Mouse (Mus musculus) heart, adult 18-20 months (tissue): Measurements from ENCODE around the gene Oip5. TPM values are rescaled to one million over a fixed set of nuclear protein-coding genes. Genes with fewer than 3 reads are reported as not detected.
"Not testable (repeated sequence)": the region's sequence is repeated elsewhere in the genome, so short reads cannot be mapped to it uniquely, and the experiment has no call there.

ENCODE experiments used
- DNase-seq, 2 experiments: peaks; one replicate each; pipeline ENCODE4 v3.0.0; 2021 to 2022; ENCODE audit warnings: mixed read lengths in 1 of 2
- long read RNA-seq, 2 experiments: library from polyadenylated mRNA; stranded (forward); transcript quantifications; one replicate each; pipeline ENCODE4 v2.0.0; 2021
- total RNA-seq, 2 experiments: library from RNA; stranded (reverse); gene quantifications; 2 replicates each; pipeline ENCODE4 v1.2.3; 2021

The Oip5 gene
- total RNA-seq, result under 1 TPM; 0.25 to 0.26 TPM
- long read RNA-seq, experiment 1, result 0 reads
- long read RNA-seq, experiment 2, result 0 reads

DNA sequence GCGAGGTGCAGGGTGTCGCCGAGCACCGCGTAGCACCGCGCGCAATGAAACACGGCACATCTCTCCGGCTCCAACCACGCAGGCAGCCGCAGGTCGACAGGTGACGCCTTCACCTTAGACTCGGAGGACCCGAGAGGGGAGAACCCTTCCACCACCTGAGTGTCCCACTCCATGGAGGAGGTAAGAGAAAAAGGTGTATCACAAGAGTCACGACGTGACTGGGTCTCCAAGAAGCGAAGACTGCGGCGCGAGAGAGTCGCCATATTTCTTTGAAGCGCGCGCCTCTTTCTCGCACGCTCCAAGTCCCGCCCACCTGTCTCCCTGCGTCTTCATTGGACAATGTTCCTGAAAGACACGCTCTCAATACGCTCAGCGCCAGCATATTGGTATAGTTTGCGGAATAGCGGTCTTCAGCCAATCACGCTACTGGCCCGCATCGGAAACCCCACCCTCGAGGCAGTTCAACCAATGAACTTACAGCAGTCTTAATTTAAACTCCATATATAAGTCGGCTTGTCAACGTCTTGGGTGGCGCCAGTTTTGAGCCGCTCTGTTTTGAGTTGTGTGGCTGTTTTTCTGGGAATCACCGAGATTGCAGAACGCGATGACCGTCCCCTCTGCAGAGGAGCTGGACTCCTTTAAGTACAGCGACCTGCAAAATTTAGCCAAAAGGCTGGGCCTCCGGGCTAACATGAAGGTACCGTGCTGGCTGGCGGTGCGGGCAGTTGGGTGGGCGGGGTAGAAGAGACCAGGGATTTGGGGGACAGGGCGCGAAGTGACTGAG, at the start of gene Oip5, which contains the start of gene Nusap1:
TSS of gene Oip5 (minus strand) at position 271 of the 784 bp plus-strand sequence.
TSS of gene Nusap1 (plus strand) at position 100 of the 784 bp plus-strand sequence.
- peak; percentile 95 to 97 for DNase-seq

DNA sequence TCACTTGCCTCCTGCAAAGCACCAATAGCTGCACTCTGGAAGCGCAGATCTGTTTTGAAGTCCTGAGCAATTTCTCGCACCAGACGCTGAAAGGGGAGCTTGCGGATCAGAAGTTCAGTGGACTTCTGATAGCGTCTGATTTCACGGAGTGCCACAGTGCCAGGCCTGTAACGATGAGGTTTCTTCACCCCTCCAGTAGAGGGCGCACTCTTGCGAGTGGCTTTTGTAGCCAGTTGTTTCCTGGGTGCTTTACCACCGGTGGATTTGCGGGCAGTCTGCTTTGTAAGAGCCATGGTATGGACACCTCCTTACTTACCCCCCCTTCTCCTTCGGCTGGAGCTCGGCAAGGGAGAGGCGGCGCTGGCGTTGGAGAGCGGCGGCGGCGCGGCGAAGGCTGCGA, 47.5 kb upstream of the Oip5 start:
- DNase-seq, result not testable (repeated sequence)

DNA sequence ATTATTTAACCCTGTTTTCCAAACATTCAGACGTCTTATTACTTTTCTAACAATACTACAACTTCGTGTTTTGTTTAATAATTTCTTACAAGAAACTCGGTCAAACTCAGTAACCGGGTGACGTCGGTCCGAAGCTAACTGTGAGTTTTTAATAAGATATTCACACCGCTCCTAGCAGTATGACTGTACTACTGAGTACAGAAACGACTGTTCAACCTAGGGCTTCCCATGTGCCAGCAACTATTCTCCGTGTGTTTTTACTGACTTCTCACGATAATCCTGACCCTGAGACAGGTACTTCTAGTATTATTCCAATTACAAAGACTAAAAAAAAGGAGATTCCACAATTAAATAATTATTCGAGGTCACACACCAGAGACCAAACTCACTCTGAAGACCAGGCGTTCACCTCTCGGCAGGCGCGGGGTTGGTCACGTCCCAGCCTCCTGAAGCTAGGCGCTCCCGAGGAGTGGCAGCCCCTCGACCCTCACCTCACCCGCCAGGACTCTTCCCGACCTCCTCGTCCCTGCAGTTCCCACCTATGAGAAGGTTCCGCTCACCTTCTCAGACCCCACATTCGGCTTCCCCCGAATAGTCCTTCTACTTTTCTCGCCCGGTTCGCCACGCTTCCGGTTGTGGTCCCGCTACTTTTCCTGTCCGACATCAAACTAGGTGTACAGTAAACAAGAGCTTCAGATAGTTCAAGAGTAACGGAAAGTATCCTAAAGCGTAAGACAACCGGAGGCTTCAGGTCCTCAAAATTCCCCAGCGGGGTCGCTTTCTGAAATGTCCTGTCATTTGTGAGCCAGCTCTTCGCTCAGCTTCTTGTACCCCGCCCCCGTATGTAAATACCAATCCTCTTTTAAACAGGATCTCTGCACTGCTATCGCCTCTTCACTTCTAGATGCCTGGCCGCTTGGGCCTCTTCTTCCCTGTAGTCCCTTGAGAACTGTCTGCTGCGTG, 44.2 kb upstream of the Oip5 start, which contains the start of gene Ndufaf1:
TSS of gene Ndufaf1 (minus strand) at position 608 of the 963 bp plus-strand sequence.
- peak; percentile 85 to 95 for DNase-seq

DNA sequence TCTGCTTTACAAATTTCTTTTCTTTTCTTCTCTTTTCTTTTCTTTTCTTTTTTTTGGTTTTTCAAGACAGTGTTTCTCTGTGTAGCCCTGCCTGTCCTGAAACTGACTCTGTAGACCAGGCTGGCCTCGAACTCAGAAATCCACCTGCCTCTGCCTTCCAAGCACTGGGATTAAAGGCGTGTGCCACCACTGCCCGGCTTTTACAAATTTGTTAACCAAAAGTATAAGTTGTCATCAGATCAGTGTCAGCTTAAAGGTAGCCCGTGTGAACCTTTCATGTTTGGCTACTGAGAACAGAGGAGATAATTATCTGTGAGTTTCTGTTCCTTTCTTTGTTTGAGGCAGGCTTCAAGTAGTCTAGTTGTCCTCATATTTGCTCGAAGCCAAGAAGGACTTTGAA, 26.0 kb upstream of the Oip5 start:
- DNase-seq, result no peak

DNA sequence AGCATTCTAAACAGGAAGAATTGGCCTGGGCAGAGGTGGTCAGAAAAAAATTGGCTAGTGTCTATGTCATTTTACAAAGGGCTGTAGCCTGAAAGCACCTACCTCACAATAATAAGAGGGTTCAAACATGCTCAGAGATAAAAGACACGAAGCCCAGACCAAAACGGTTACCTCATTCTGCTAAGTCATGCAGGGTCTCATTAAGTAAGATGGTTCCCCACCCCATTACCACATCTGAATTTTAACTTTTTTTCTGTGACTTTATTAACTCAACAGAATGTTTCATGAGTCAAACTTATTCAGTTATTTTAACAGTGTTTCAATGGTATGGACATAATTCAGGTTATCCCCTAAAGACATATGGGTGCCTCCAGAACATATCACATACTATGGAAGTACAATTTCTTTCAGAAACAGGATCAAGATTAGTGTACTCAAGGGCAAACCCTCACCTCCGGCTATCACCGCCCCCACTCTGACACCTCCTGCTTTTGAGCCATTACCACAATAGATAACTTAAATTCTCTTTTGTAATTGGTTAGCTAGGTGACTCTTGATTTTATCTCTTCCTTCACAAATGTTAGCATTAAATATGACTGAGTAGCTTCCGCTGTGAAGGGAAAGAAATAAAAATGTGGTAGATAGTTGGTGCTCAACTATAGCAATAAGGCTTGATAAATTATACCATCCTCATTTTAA, 23.1 kb upstream of the Oip5 start:
- no peak for DNase-seq

DNA sequence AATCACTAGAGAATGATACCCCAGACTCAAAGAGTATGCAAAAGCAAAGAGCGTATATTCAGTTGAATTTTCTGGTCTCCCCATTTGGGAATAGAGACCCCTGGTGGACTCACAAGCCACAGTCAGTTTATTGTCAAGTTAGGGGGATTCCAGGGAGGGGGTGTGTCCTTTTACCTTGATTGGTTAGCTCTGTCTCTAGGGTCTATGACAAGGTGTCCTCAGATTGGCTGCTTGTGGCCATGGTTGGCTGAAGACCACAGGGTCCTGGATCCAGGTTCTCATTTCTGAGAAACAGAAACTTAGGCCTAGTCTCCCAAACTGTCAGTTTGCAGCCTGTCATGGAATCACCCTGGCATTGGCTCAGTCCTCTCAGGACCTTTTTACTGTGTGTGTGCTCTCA, 18.5 kb upstream of the Oip5 start:
- DNase-seq, result no peak

DNA sequence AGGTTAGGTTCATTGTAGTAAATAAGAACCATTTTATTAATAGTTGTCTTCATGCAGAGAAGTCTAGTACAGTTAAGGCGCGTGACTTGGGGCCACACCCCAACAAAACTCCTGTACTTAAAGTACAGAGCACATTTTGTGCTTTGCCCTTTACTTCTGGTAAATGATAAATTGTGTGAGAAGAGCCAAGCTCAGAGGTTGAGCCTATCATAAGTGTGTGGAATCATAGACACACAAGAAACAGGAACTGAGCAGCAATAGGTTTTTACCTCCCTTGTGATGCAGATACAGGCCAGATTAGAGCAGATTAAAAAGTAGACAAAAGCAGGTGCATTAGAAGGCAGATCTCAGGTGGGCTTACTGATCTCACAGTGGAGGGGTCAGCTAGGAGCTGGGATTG, 3.0 kb upstream of the Oip5 start:
- no peak for DNase-seq

DNA sequence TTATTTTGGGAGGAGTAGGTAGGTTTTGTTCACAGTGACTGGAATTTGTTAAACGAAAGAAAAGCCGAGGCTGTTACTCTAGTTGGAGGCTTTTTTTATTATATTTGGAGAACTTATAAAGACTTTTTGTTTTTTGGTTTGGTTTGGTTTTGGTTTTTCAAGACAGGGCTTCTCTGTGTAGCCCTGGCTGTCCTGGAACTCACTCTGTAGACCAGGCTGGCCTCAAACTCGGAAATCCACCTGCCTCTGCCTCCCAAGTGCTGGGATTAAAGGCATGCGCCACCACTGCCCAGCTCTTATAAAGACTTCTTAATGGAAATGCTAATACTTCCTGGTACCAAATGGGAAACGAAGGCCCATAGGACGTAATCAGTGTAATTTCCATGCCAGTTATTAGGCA, 733 bp upstream of the Oip5 start:
- DNase-seq, result not testable (repeated sequence)

DNA sequence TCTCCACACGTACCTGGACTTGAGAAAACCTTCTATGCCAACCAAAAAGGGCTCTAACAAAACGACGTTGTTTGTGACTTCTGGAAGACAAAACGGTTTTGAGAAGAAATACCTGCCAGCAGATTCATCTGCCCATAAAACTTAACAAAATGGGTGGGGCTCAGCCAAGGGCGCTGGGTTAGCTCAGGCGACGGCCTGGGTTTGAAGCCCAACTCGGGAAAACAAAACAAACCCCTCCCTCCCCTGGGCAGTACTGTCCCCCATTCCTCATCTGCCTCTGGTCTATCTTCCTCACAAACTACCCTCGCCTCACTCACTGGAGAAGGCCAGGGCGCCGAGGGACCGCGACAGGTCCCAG, 449 bp downstream of the Oip5 start:
- no peak for DNase-seq

DNA sequence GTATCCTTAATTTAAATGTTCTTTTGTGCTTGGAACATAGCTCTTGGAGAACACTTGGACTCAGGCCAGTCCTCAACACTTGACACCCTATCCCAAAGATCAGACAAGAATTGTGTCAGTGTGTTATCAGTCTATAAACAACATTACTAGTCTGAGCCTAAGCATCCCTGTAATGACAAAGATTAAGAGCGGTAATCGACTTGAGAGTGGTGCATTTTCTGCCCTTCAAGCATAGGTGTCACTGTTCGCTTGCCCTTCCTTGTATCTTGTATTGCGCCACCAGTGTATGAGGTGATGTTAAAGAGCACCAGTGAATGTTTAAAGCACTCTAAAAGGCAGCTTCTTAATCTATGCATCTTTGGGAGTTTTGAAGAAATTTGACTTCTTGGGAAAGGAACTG, 11.2 kb downstream of the Oip5 start:
- no peak for DNase-seq

DNA sequence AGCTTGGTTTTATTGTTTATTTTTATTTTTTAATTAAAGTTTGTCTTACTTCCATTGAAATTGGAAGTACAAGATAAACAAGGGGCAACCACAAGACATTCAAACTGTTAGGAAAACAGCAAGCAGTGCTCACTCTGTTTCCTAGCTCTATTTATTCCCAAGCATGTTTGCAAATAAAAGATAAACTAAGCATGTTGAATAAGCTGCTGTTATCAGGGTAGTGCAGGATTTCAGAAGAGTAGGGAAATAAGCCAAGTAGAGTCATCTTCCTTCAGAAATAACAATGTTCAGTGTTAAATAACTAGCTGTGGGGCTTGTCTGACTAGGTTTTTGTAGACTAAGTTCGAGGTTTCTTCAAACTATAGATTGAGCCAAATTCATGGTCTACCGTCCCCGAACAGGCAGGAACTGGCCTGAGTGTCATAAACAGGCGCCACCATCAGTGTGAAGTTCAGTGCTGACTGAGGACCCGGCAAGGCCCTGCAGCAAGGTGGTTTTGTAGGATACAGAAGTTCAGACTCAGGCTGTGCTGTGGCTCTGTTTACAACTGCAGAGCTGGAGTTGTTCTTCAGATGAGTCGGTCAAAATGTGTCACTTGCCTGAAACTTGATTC, 12.8 kb downstream of the Oip5 start:
- DNase-seq, result no peak

DNA sequence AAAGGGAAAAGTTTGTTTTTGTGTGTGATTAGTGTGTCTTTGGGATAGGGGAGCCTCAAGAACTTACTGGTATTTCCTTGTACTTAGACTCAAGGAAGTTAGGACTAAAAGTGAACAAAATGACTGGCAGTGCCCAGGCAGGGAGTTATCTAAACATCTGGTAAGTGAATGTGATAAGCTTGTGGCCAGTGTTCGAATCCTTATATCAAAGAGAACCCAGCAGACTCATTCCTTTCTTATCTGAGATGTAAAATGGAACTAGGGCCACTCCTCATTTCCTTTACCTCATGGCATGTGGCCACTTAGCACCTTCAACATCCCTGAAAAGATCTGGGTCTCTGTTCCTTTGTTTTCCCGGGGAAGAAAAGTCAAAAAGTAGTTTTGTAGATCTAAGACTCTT, 14.4 kb downstream of the Oip5 start:
- DNase-seq, result no peak

DNA sequence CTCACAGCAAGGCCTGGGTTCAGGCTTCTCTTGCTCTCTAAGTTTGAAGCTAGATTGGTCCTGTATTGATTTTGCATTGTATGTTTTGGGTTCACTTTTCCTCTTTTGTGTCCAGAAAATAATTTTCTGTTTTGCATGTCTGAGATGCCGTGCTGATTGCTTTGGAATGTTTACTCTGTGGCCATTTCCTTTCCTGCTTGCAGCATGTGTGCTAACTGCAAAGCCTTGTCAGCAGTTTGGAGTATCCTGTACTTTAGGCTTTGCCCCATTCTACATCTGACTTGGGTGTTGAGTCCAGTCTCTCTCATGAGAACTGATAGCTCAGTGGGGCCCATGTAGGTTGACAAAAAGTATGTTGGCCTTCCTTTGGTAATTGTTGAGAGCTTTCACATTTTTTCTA, 15.8 kb downstream of the Oip5 start:
- no peak for DNase-seq

DNA sequence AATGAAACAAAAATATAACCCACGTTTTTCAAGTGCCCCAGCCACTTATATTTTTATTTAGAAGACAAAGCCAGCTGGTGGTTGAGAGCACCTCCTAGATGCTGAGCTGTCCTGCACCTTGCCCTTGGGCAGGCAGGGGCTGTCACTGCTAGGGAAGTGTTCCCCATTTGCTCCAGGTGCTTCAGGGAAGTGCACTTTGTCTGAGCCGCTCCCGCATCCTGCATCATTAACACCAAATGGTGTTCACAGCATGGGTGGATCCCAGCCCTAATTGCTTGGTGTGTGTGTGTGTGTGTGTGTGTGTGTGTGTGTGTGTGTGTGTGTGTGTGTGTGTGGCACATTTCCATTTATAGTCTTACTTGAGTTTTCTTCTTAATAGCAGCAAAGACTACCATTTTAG, 16.7 kb downstream of the Oip5 start:
- DNase-seq, result not testable (repeated sequence)

DNA sequence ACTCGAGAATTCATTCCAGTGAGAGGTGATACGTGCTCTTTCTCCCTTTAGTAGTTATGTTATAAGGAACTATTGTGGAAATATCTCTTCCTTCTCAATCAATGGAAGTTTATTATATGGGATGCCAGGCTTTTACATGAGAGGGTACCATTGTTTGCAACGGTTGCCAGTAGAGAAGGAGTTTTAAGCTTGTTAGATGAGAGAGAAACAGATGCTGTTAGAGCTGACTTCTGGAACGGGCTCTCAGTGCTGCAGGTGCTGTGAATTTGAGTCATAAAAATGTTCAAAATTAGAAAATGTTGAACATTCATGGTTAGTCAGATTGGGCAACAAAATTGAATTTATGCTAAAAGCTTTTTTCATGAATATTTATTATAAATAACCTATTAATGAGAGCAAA, 17.2 kb downstream of the Oip5 start:
- DNase-seq, result no peak

DNA sequence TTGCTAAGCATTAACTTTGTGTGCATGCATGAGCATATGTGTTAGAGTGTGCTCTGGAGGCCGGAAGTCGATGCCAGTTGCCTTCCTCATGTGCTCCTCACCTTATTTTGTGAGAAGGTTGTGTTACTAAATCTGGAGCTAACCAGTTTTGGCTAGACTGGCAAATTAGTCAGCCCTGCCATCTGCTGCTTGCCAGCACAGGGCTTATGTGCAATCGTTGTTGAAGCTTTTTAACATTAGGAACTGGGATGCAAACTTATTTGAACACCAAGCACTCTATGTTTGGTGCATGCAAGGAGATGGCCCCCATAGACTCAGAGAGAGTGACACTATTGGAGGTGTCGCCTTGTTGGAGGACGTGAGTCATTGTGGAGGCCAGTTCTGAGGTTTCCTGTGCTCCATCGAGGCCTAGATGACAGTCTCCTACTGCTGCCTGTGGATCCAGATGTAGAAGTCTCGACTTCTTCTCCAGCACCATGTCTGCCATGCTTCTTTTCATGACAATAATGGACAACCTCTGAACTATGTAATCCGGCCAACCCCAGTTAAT, 21.4 kb downstream of the Oip5 start:
- no peak for DNase-seq

DNA sequence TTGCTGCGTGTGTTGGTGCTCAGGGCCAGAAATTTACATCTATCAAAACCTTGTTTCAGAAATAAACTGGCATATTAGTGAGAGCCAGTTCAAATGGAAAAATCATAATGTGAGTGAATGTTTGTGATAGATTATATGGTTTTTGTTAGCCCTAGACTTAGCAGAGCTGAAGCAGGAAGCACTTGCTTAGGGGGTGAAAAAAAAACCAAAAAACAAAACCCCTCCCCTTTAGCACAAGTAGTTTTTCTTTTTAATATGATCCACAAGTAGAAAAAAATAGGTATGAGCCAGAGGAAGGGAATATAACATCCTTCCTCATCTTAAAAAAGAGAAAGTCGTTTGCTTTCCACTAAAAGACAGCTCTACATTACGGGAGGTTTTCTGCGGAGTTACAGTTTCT, 23.0 kb downstream of the Oip5 start:
- DNase-seq, result no peak

DNA sequence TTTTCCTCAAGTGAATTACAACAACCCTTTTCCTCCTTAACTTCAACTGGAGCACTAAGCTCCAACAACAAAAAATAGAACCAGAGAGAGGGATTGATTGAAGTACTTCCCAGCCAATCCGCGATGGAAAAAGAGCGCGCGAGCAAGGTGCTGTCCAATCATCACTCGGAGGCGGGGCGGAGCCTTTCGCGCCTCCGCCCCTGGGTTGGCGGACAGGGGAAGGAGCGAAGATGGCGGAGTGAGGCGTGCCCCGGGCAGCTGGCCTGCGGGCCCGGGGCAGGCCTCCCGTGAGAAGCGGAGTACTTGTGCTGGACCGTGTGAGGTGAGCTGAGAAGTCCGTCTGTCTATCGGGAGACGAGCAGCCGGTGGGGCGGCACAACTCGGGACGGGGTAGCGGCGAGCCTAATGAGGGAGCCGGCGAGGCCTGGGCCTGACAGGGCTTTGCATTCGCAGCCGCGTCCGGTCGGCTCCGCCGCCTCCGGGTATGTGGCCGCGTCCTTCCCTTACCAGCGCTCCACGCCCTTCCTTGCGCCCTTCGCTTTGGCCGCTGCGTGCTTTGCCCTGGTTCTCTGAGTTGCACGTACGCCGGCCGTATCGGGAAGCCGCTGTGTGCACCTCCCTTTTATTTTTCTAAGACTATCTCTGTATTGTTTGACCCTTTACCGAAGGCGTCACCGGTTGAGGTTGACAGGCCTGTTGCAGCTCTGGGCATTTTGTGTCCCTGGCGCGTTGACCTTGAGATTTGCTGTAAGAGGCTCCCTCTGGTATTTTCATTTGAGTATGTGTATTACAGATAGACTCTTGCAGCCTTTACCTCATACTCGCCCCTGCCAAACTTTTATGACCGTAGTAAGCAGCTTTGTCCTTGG, 23.9 kb downstream of the Oip5 start:
- DNase-seq, result peak; percentile 99

DNA sequence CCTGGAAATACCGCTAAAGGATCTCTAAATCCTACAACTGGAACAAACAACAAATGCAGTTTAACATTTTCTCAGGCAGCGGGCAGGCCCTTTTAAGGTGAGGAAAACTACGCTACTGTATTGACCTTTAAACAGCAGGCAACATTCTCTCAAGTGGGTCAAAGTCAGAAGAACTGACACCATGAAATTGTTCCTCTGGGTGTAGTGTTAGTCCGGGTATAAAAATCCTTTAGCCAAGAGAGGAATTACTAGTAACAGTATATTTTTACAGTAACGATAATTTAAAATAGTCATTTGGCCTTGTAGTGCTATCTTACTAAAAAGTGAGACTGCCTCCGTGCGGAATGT, 24.5 kb downstream of the Oip5 start:
- no peak for DNase-seq

DNA sequence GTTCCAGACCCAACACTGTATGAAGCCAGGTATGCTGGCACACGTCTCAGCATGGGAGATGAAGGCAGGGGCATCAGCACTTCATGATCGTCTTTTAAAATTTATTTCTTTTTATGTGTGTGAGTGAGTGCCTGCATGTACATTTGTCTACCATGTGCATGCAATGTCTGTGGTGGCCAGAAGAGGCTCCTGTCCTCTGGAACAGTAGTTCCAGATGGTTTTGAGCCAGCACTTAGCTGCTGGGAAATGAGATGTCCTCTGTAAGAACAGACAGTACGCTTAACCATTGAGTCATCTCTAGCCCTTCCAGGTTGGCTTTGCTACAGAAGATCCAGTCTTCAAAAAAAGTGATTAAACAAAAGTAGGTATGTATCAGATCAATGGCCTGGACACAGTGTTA, 27.0 kb downstream of the Oip5 start:
- DNase-seq, result no peak

DNA sequence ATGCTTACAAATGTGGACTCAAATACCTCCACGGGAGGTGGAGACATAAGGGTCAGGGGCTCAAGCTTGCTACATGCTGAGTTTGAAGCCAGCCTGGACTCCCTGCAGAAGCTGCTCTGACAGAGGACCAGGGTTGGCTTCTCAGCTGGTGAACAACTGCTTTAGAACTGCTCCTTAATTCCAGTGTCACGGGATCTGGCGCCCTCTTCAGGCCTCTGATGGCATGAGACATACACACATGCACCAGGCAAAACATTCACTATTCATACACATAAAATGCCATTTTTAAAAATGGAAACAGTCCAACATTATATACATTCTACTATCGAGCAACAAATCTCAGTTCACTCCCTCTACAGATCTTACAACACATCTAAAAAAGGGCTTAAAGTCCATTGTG, 30.9 kb downstream of the Oip5 start:
- DNase-seq, result peak; percentile 47 to 77
